Mouse (Mus musculus) fat pad, adult 2 months (tissue): ENCODE data around the gene Sf3a3.

Source experiments
- DNase-seq: peaks from one replicate; pipeline ENCODE4 v3.0.0-alpha.2; 2011; ENCODE audit warnings: low read depth, low spot score; ENCODE audit errors: extremely low read depth

Sf3a3 gene

DNA sequence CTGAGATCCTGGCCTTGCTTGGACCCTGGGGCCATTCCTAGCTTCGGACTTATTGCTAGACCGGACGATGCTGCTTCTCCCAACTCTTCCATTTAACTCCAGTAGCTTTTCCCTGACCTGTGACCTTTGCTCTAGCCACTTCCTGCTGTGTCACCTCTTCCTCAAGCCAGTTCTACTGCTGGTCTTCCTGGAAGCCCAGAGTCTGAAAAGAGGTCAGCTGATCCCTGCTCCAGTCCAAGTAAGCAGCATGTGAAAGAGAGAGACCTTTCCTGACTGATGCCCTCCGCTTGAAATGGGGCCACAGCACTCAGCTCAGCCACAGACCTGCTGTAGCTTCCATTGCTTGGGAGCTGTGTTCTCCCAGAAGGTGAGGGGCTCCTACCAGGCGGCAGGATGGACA lies 22.9 kb downstream of the Sf3a3 start:
- DNase-seq: no peak

- DNase-seq: no peak
Measured at GRCm38 (mm10) chr4:124738013-124738412, 23.4 kb downstream of the Sf3a3 start.

GRCm38 (mm10) chr4:124738783-124739182 lies 24.2 kb downstream of the Sf3a3 start:
- no peak for DNase-seq

GRCm38 (mm10) chr4:124741376-124742343 lies 27.1 kb downstream of the Sf3a3 start, which contains the start of gene Inpp5b:
TSS of gene Inpp5b (plus strand) at chr4:124741850.
- DNase-seq: no peak

GRCm38 (mm10) chr4:124742839-124743238 lies 28.3 kb downstream of the Sf3a3 start:
- no peak for DNase-seq

DNA sequence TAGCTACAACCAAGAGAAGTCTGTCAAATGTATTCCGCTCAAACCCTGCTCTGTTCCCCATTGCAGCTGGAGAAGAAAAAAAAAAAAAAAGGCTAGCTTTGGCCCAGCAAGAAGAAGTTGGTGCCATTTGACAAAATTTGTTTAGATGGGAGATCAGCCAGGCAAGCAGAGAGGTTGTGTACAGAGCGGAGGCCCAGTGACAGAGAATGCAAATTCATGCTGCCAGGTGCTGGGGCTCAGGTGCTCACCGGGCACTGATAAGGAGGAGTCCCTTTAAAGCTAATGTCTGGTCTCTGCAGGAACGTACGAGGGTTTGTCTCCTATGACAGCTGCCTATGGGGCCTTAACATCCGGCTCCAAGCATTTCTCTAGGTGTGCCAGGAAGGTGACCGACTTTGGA lies 32.0 kb downstream of the Sf3a3 start:
- DNase-seq: no peak

DNA sequence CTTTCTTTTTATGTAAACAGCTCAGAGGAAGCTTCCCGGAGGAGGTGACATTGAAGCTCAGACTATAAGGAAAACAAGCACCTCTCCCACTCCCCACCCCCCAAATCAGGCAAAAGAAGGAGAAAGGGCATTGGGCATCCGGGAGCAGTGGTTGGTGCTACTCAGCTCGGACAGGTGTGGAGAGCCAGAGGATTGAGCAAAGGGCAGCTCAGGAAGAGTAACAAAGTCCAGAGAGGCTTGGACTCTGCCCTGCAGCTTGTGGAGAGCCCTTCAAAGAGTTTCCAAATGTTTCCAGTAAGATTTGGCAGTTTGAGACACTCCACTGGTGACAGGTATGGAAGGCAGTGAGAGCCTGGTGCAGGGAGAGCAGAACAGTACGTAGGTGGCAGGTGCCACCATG lies 33.3 kb downstream of the Sf3a3 start:
- DNase-seq: no peak

DNA sequence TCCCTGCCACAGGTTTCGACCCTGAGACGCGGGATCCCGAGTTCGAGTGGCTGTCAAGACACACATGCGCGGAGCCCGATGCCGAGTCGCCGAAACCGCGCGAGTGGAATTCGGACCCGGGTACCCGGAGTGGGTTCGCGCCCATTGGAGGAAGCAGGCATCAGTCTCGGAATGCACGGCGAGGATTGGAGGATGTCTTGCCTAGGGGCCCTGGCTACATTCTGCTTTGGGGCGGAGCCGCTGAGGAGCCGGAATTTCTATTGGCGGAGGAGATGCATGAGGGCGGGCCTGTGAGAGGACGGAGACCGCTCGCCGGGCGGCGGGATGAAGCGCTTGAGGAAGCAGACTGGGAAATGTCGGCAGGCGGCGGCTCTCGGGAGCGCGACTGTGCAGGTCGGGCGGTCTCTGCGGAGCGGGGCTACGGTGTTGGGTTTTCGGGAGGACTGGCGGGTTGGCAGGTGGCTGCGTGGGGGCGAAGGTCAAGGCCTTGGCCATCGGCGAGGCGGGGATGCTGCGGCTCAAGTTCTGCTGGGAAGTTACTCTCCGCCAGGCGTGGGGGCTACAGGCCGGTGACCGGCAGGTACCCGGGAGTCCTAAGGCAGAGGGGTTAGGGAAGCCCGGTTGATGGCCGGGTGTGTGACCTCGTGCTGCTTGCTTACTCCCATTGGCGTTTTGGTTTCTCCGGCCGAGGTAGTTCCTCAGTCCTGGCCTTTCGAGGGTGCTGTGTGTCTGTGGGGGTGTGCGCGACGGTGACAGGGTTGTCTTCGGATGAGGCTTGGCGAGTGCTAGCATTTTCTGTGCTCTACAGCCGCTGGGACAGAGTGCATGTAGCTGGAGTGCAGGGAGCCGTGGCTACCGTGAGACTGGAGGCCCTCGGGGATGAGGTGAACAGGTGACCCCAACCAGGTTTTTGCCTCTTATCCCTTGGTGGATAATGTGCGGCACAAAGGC lies 37.0 kb downstream of the Sf3a3 start:
- DNase-seq: no peak

DNA sequence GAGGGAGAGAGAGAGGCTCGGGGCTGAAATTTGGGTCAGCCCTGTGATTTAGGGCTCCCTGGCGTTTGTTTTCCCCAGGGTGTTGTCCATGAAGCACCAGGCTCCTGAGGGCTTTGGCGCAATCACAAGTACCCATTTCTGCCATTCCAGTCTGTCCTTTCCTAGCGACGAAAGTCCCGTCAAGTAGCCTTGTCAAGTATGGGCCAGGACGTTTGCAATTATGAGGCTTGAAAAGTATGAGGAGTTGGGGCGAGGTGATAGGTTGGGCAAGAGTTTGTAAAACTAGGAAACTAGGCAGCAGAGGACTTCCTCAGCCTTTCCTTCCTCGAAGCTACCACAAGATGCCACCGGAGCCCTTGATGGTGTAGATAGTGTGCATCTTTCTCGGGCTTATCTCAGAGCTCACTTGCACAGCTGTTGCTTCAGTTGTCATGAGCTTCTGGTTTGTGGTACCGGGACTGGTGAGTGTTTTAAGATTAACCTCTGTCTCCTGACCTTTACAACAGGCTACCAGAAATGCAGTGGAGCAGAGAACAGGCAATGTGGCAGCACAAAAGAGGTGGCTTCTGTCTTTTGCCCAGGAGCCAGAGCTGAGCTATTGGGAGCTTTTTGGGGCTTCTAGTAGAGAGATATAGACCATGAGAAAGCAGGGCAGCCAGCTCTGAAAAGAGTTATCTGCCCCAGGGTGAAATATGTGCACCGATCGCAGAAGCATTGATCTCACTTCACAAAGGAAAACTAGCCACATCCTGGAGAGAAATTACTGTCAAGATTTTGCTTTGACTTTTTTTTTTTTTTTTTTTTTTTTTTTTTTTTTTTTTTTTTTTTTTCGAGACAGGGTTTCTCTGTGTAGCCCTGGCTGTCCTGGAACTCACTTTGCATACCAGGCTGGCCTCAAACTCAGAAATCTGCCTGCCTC lies 38.0 kb downstream of the Sf3a3 start:
- DNase-seq: no peak

- DNase-seq: no peak
Measured at GRCm38 (mm10) chr4:124755526-124755925, 41.0 kb downstream of the Sf3a3 start.

DNA sequence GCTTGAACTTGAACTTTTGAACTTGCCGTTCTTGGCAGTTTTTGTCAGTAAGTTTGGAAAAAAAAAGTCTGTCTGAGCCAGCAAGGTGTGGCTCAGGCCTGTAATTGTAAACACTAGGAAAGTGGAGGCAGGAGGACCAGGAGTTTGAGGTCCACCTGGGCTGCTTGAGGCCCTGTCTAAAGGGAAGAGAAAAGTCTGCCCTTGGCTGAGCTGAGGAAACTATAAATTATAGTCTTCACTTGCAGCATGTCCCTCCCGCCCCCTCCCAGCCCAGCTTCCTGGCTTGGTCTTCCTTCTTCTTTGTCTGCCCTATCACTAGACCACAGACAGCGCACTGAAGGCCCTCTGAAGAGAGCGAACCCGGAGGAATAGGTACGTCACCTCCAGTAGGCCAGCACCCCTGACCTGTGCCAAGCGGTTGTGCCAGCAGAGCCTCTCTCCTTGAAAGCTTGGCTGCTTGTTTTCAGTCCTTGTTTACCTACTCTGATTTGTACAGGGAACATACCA lies 44.8 kb downstream of the Sf3a3 start:
- DNase-seq: no peak

DNA sequence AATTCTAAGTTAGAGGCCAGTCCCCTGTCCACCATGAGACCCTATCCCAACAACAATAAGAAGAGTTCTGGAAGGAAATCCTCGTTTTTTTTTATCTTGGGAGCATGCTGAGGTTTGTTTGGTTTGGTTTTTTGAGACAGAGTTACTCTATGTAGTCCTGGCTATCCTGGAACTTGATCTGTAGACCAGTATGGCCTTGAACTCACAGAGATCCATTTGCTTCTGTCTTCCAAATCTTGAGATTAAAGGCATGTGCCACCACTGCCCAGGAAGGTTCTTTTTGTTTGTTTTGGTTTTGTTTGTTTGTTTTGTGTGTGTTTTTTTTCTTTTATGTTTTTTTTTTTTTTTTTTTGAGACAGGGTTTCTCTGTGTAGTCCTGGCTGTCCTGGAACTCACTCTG lies 46.6 kb downstream of the Sf3a3 start:
- no peak for DNase-seq

- peak; percentile 92 for DNase-seq
Measured at GRCm38 (mm10) chr4:124762858-124763452, 48.4 kb downstream of the Sf3a3 start.

- no peak for DNase-seq
Measured at GRCm38 (mm10) chr4:124765802-124766565, 51.4 kb downstream of the Sf3a3 start.

GRCm38 (mm10) chr4:124766566-124766940 lies 52.0 kb downstream of the Sf3a3 start:
- no peak for DNase-seq

DNA sequence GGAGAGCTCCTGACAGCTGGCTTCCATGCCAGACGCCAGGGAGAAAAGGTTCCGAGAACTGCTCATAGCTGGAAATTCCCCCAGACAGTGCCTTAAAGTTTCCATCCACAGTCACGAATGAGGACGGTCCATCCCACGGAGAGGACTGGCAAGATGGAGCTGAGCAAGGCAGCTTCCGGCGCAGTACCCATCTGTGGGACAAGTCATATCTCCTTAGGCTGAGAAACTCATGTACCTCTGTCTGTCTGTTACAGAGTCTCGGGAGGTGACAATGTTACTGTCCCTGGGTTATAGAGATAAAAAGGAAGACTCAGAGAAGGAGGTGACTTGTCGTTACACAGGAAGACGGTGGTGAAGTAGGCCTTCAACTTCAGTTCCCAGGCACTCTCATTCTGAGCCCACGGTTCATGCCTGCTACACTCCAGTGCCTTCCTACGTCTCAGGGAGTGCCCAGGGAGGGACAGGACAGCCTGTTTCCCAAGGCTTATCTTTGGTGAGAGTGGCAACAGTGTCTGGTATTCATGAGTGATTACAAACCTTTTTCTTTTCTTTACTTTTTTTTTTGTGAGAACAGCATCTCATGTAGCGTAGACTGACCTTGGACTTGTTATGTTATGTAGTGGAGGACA lies 54.5 kb downstream of the Sf3a3 start:
- DNase-seq: no peak

DNA sequence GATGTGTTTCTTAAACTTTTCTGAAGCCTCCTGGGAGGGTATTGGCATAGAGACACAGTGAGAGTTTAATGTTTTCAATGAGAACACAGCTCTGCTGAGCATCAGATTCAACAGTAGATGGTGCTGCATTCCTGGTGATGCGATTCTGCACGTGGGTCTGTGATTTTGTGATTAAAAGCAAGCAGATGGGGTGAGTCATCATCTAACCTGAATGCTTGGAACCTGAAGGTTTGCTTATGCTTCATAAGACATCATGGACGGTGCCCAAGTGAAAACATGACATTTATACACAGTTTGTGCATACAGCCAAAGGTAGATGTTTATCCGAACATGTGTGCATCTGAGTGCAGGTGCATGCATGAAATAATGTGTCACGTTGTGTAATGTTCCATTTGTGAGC lies 56.0 kb downstream of the Sf3a3 start:
- DNase-seq: no peak

GRCm38 (mm10) chr4:124772125-124772524 lies 57.5 kb downstream of the Sf3a3 start:
- no peak for DNase-seq

DNA sequence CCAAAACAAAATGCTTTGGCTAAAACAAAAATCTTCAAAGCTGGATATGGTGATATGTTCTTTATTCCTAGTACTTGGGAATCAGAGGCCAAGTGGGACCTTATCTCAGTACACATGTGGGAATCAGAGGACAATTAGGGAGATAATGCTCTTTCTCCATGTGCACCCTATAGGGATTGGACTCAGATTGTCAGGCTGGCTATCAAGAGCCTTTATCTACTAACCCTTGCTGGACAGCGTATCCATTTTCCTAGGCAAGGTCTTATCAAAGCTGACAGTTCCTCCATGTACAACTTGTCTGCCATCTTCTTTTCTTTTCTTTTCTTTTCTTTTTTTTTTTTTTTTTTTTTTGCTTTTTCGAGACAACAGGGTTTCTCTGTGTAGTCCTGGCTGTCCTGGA lies 58.9 kb downstream of the Sf3a3 start:
- DNase-seq: no peak
